Mouse (Mus musculus) right cerebral cortex, postnatal 14 days (tissue): ENCODE results near the gene Plekhg2.

Experiments
- DNase-seq: peaks from one replicate; pipeline ENCODE4 v3.0.0; 2022

The Plekhg2 gene

DNA sequence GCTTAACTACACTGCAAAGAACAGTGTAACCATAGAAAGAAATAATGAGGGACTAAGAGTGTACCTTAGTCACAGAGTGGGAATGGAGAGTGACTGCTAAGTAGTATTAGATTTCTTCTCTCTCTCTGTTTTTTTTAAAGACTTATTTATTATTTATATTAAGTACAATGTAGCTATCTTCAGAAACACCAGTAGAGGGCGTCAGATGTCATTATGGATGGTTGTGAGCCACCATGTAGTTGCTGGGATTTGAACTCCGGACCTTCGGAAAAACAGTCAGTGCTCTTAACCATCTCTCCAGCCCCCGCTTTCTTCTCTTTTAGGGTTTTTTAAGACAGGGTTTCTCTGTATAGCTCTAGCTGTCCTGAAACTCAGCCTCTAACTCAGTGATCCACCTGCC lies 45.9 kb downstream of the Plekhg2 start:
- DNase-seq = no peak

- DNase-seq = no peak
Observed at GRCm38 (mm10) chr7:28325293-28325692, 47.1 kb downstream of the Plekhg2 start.

DNA sequence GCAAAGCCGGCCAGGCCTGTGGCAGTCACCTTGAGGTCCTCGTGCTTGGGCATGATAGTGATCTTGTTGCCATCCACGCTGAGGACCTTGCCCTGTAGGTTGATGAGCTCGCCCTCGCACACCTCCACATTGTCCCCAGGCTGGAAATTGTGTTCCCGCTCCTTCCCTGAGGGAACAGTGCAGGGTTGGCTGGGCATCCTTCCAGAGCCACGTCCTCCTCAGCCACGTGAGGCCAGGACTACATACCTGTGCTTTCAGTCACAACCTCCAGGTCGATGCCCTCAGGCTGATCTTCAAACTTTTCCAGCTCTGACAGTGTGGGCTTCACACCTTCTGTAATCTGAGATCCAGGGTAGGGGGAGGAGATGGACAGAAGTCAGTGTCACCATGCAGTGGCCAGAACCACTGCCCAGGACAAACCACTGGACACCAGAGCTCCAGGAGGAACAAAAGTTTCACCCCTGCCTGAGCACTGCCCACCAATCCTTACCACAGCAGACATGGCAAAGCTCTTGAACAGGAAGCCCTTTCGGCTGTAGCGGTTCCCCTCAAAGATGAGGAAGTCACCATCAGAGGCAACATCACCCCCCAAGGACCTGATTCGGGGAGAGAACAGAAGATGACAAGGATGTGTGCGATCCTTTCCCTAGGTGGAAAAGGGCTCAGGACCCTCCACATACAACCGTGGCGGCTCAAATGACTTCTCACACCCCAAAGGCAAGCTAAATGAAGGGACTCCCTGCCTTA lies 50.3 kb downstream of the Plekhg2 start:
- DNase-seq = no peak

- DNase-seq = no peak
Observed at GRCm38 (mm10) chr7:28318714-28319113, 53.7 kb downstream of the Plekhg2 start.

- DNase-seq = no peak
Observed at GRCm38 (mm10) chr7:28318036-28318435, 54.4 kb downstream of the Plekhg2 start.

GRCm38 (mm10) chr7:28311926-28312543 lies 60.4 kb downstream of the Plekhg2 start, which contains the start of gene Timm50:
Gene Timm50, minus strand, starts transcription at chr7:28312072.
- peak; percentile 99 for DNase-seq

- DNase-seq = no peak
Observed at GRCm38 (mm10) chr7:28311151-28311925, 61.1 kb downstream of the Plekhg2 start.

DNA sequence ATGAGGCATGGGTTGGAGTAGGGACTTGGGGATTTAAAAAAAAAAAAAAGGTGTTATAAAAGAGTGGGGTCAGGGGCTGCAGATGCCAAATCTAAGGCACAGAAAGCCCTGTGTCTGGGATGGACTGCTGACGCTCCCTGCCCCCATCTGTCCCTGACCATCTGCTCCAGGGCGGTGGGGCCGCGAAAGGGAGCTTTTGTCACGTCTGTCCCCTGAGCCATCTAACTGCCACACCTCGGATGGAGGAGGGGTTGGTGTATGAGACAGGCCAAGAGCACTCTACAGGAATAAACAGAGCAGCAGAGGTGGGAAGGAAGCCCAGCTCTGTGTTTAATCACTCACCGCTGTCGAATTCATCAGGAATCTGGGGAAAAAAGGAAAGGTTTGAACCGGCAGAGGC lies 62.7 kb downstream of the Plekhg2 start:
- DNase-seq = no peak
